Mouse (Mus musculus): ENCODE data around the gene Shc4. TPM values are rescaled to one million over a fixed set of nuclear protein-coding genes. Genes with fewer than 3 reads are reported as not detected.

The Shc4 gene
- total RNA-seq, 1 experiment = 1.1 TPM

- Histone ChIP-seq H3K36me3 (ENCODE audit: control insufficient read depth, insufficient read depth, low read length, poor library complexity, severe bottlenecking) (no peaks in the 10 kb centered on the region), H3K4me3 (ENCODE audit: insufficient read depth in 1 of 2, low read depth in 1 of 2, low read length in 2 of 2, poor library complexity in 1 of 2, severe bottlenecking in 1 of 2) (no peak overlapping the region), H3K9me3 (ENCODE audit: control insufficient read depth, insufficient read depth, low read depth, low read length) (no peaks in the 10 kb centered on the region), H3K9ac (ENCODE audit: insufficient read depth, low read depth, low read length, poor library complexity, severe bottlenecking) (no peak overlapping the region), H3K27ac (ENCODE audit: insufficient read depth, low read depth, low read length, poor library complexity, severe bottlenecking) (no peak overlapping the region), H3K4me1 (ENCODE audit: control insufficient read depth in 2 of 2, insufficient read depth in 2 of 2, low read length in 2 of 2, poor library complexity in 1 of 2) (peaks cover 0 to 1% of the 10 kb centered on the region in 2 experiments; a peak in 1 of 4 replicates)
- in situ Hi-C loops (cut with MboI; ENCODE audit: low sequenced_read_pairs in 2 of 2, unreplicated experiment in 2 of 2) = no loop called here
- no peak for DNase-seq (ENCODE audit: low read depth, low spot score)
- TF ChIP-seq MAFK (IDR thresholded peaks at IDR 0.05; ENCODE audit: insufficient read depth, low read depth, low read length) = no peak
- no peak for TF ChIP-seq ZNF384 (IDR thresholded peaks at IDR 0.05; ENCODE audit: low read depth, low read length)
- TF ChIP-seq HCFC1 (IDR thresholded peaks at IDR 0.05; ENCODE audit: borderline replicate concordance, insufficient read depth, low read length) = no peak
- no peak for TF ChIP-seq ZC3H11A (IDR thresholded peaks at IDR 0.05; ENCODE audit: borderline replicate concordance, low read depth, low read length)
- TF ChIP-seq CHD2 (IDR thresholded peaks at IDR 0.05; ENCODE audit: low read depth, low read length) = no peak
Measured at GRCm38 (mm10) chr2:125665909-125666308, 58.0 kb downstream of the Shc4 start.

GRCm38 (mm10) chr2:125665213-125665612 is 58.7 kb downstream of the Shc4 start:
- DNase-seq (ENCODE audit: low read depth, low spot score) = no peak
- Histone ChIP-seq H3K36me3 (ENCODE audit: control insufficient read depth, insufficient read depth, low read length, poor library complexity, severe bottlenecking) (no peaks in the 10 kb centered on the region), H3K9me3 (ENCODE audit: control insufficient read depth, insufficient read depth, low read depth, low read length) (no peaks in the 10 kb centered on the region), H3K27ac (ENCODE audit: insufficient read depth, low read depth, low read length, poor library complexity, severe bottlenecking) (no peak overlapping the region), H3K4me1 (ENCODE audit: control insufficient read depth in 2 of 2, insufficient read depth in 2 of 2, low read length in 2 of 2, poor library complexity in 1 of 2) (peaks cover 0 to 5% of the 10 kb centered on the region in 2 experiments; a peak in 1 of 4 replicates), H3K4me3 (ENCODE audit: insufficient read depth in 1 of 2, low read depth in 1 of 2, low read length in 2 of 2, poor library complexity in 1 of 2, severe bottlenecking in 1 of 2) (no peak overlapping the region), H3K9ac (ENCODE audit: insufficient read depth, low read depth, low read length, poor library complexity, severe bottlenecking) (no peak overlapping the region)
- TF ChIP-seq ZNF384 (IDR thresholded peaks at IDR 0.05; ENCODE audit: low read depth, low read length) (no peak), ZC3H11A (IDR thresholded peaks at IDR 0.05; ENCODE audit: borderline replicate concordance, low read depth, low read length) (no peak), MAFK (IDR thresholded peaks at IDR 0.05; ENCODE audit: insufficient read depth, low read depth, low read length) (no peak), CHD2 (IDR thresholded peaks at IDR 0.05; ENCODE audit: low read depth, low read length) (no peak), HCFC1 (IDR thresholded peaks at IDR 0.05; ENCODE audit: borderline replicate concordance, insufficient read depth, low read length) (no peak)
- in situ Hi-C loops (cut with MboI; ENCODE audit: low sequenced_read_pairs in 2 of 2, unreplicated experiment in 2 of 2) = no loop called here

- H3K9me3 ChIP-seq (ENCODE audit: control insufficient read depth, insufficient read depth, low read depth, low read length) = no peaks in the 10 kb centered on the region
Measured at GRCm38 (mm10) chr2:125662517-125662916, 61.4 kb downstream of the Shc4 start.

DNA sequence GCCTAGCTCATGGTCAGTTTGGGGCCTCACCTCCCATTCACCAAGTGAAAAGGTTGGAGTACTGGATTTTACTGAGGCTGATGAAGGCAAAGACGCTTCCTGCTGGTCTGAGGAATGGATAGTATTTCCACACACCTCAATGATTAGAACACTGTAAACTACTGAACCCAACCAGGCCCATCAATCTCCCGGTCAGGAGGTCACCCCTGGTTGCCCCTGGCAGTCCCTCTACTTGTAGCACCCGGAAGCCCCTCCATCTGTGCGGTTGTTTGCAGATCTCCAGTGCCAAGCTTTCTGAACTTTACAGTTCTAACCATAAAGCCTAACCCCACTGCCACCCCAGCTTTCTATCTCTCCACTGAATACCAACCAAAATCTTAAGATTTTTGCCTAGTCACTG is 62.8 kb downstream of the Shc4 start:
- in situ Hi-C loops (cut with MboI; ENCODE audit: low sequenced_read_pairs in 2 of 2, unreplicated experiment in 2 of 2) = no loop called here
- Histone ChIP-seq H3K4me1 (ENCODE audit: control insufficient read depth in 2 of 2, insufficient read depth in 2 of 2, low read length in 2 of 2, poor library complexity in 1 of 2) (peaks cover 0 to 5% of the 10 kb centered on the region in 2 experiments; a peak in 1 of 4 replicates), H3K27ac (ENCODE audit: insufficient read depth, low read depth, low read length, poor library complexity, severe bottlenecking) (no peak overlapping the region), H3K9me3 (ENCODE audit: control insufficient read depth, insufficient read depth, low read depth, low read length) (no peaks in the 10 kb centered on the region), H3K4me3 (ENCODE audit: insufficient read depth in 1 of 2, low read depth in 1 of 2, low read length in 2 of 2, poor library complexity in 1 of 2, severe bottlenecking in 1 of 2) (no peak overlapping the region), H3K9ac (ENCODE audit: insufficient read depth, low read depth, low read length, poor library complexity, severe bottlenecking) (no peak overlapping the region), H3K36me3 (ENCODE audit: control insufficient read depth, insufficient read depth, low read length, poor library complexity, severe bottlenecking) (no peaks in the 10 kb centered on the region)
- TF ChIP-seq MAFK (IDR thresholded peaks at IDR 0.05; ENCODE audit: insufficient read depth, low read depth, low read length) (no peak), CHD2 (IDR thresholded peaks at IDR 0.05; ENCODE audit: low read depth, low read length) (no peak), ZNF384 (IDR thresholded peaks at IDR 0.05; ENCODE audit: low read depth, low read length) (no peak), ZC3H11A (IDR thresholded peaks at IDR 0.05; ENCODE audit: borderline replicate concordance, low read depth, low read length) (no peak), HCFC1 (IDR thresholded peaks at IDR 0.05; ENCODE audit: borderline replicate concordance, insufficient read depth, low read length) (no peak)
- DNase-seq (ENCODE audit: low read depth, low spot score) = no peak

More at GRCm38 (mm10) chr2:125662517-125662916, 61.4 kb downstream of the Shc4 start:
- peaks cover 0 to 5% of the 10 kb centered on the region in 2 experiments; a peak in 1 of 4 replicates for H3K4me1 ChIP-seq (ENCODE audit: control insufficient read depth in 2 of 2, insufficient read depth in 2 of 2, low read length in 2 of 2, poor library complexity in 1 of 2)
- H3K36me3 ChIP-seq (ENCODE audit: control insufficient read depth, insufficient read depth, low read length, poor library complexity, severe bottlenecking) = no peaks in the 10 kb centered on the region
- in situ Hi-C loops (cut with MboI; ENCODE audit: low sequenced_read_pairs in 2 of 2, unreplicated experiment in 2 of 2) = no loop called here
- DNase-seq (ENCODE audit: low read depth, low spot score) = no peak
- no peak overlapping the region for H3K4me3 ChIP-seq (ENCODE audit: insufficient read depth in 1 of 2, low read depth in 1 of 2, low read length in 2 of 2, poor library complexity in 1 of 2, severe bottlenecking in 1 of 2)
- H3K27ac ChIP-seq (ENCODE audit: insufficient read depth, low read depth, low read length, poor library complexity, severe bottlenecking) = no peak overlapping the region
- no peak overlapping the region for H3K9ac ChIP-seq (ENCODE audit: insufficient read depth, low read depth, low read length, poor library complexity, severe bottlenecking)
- TF ChIP-seq ZNF384 (IDR thresholded peaks at IDR 0.05; ENCODE audit: low read depth, low read length) = no peak
- TF ChIP-seq MAFK (IDR thresholded peaks at IDR 0.05; ENCODE audit: insufficient read depth, low read depth, low read length) = no peak

Data from ES-E14 (cell line).